Mouse (Mus musculus) CH12.LX (cell line): ENCODE measurements around the gene Pacsin1.

Experiments
- CTCF ChIP-seq, 2 experiments: IDR thresholded peaks in 1 of 2; conservative IDR thresholded peaks in 1 of 2; 2 replicates each; pipeline ENCODE4 v1.5.1; 2011 to 2012; ENCODE audit warnings: low read depth in 2 of 2, low read length in 2 of 2, improper control_type of control experiment in 1 of 2, inconsistent platforms in 1 of 2, mild to moderate bottlenecking in 1 of 2, moderate library complexity in 1 of 2
- EP300 ChIP-seq: IDR thresholded peaks from 2 replicates; pipeline ENCODE4 v1.6.1; 2011; ENCODE audit warnings: low read length, improper control_type of control experiment
- KAT2A ChIP-seq: IDR thresholded peaks from 2 replicates; pipeline ENCODE4 v1.6.1; 2012; ENCODE audit warnings: low read length, improper control_type of control experiment, inconsistent platforms; ENCODE audit not compliant: insufficient replicate concordance
- MYC ChIP-seq: IDR thresholded peaks from 2 replicates; pipeline ENCODE4 v1.6.1; 2011; ENCODE audit warnings: low read depth, mild to moderate bottlenecking, improper control_type of control experiment, low read length
- POLR2A ChIP-seq: IDR thresholded peaks from 2 replicates; pipeline ENCODE4 v1.6.1; 2011; ENCODE audit warnings: low read depth, mild to moderate bottlenecking, improper control_type of control experiment, low read length
- POLR2AphosphoS2 ChIP-seq: IDR thresholded peaks from 2 replicates; pipeline ENCODE4 v1.6.1; 2011; ENCODE audit warnings: low read depth, low read length, improper control_type of control experiment
- SMC3 ChIP-seq: IDR thresholded peaks from 2 replicates; pipeline ENCODE4 v1.6.1; 2011; ENCODE audit warnings: low read depth, low read length, improper control_type of control experiment
- TCF12 ChIP-seq: IDR thresholded peaks from 2 replicates; pipeline ENCODE4 v1.6.1; 2014; ENCODE audit warnings: low read depth, mild to moderate bottlenecking, inconsistent platforms, low read length, improper control_type of control experiment
- USF2 ChIP-seq: conservative IDR thresholded peaks from 2 replicates; pipeline ENCODE4 v1.6.1; 2011; ENCODE audit warnings: low read depth, low read length, improper control_type of control experiment

- TF ChIP-seq CTCF (conservative IDR thresholded peaks at IDR 0.05 in 1 of 2, IDR thresholded peaks at IDR 0.05 in 1 of 2; ENCODE audit: low read depth in 2 of 2, low read length in 2 of 2): no peak
- TF ChIP-seq POLR2AphosphoS2: no peak
- TF ChIP-seq MYC: no peak
- TF ChIP-seq SMC3: no peak
- TF ChIP-seq POLR2A: no peak
- no peak for TF ChIP-seq KAT2A
- no peak for TF ChIP-seq EP300
- no peak for TF ChIP-seq USF2
- TF ChIP-seq TCF12: no peak
These were observed 69.7 kb downstream of the Pacsin1 start for GRCm38 (mm10) chr17:27725011-27725410.
